Mouse (Mus musculus): ENCODE results near the gene Oprl1.

Oprl1 gene

GRCm38 (mm10) chr2:181714903-181715326 lies at the start of gene Oprl1:
Gene Oprl1, plus strand, starts transcription at chr2:181715016.
- DNase-seq, result no peak

- no peak for DNase-seq
These were observed 44.4 kb upstream of the Oprl1 start for GRCm38 (mm10) chr2:181670285-181670912.

GRCm38 (mm10) chr2:181670913-181671311 lies 43.9 kb upstream of the Oprl1 start:
- DNase-seq, result no peak

- peak; percentile 83 to 85 for DNase-seq
These were observed 43.5 kb upstream of the Oprl1 start, which contains the start of gene Sox18 for GRCm38 (mm10) chr2:181671326-181671725. Gene Sox18, minus strand, starts transcription at chr2:181671640.

GRCm38 (mm10) chr2:181671984-181672383 lies 42.8 kb upstream of the Oprl1 start:
- DNase-seq, result no peak

GRCm38 (mm10) chr2:181673501-181673900 lies 41.3 kb upstream of the Oprl1 start:
- peak; percentile 46 to 54 for DNase-seq

GRCm38 (mm10) chr2:181674934-181675333 lies 39.9 kb upstream of the Oprl1 start:
- DNase-seq, result no peak

GRCm38 (mm10) chr2:181675454-181675853 lies 39.4 kb upstream of the Oprl1 start:
- DNase-seq, result peak; percentile 89 to 93

GRCm38 (mm10) chr2:181676424-181676823 lies 38.4 kb upstream of the Oprl1 start:
- DNase-seq, result no peak

GRCm38 (mm10) chr2:181677096-181677754 lies 37.6 kb upstream of the Oprl1 start:
- DNase-seq, result peak; percentile 81 to 83

GRCm38 (mm10) chr2:181677755-181678098 lies 37.1 kb upstream of the Oprl1 start:
- peak; percentile 67 to 68 for DNase-seq

GRCm38 (mm10) chr2:181678780-181679179 lies 36.0 kb upstream of the Oprl1 start:
- DNase-seq, result peak; percentile 81 to 89

GRCm38 (mm10) chr2:181679951-181680715 lies 34.7 kb upstream of the Oprl1 start, which contains the start of gene Tcea2:
Gene Tcea2, plus strand, starts transcription at chr2:181680310.
- DNase-seq, result peak; percentile 74 to 83

GRCm38 (mm10) chr2:181680716-181681117 lies 34.1 kb upstream of the Oprl1 start:
- no peak for DNase-seq

GRCm38 (mm10) chr2:181681978-181682377 lies 32.8 kb upstream of the Oprl1 start:
- no peak for DNase-seq

GRCm38 (mm10) chr2:181683381-181683780 lies 31.4 kb upstream of the Oprl1 start:
- DNase-seq, result no peak

- DNase-seq, result no peak
These were observed 30.1 kb upstream of the Oprl1 start for GRCm38 (mm10) chr2:181684713-181685112.

- no peak for DNase-seq
These were observed 29.1 kb upstream of the Oprl1 start for GRCm38 (mm10) chr2:181685686-181686085.

GRCm38 (mm10) chr2:181687586-181687985 lies 27.2 kb upstream of the Oprl1 start:
- no peak for DNase-seq

GRCm38 (mm10) chr2:181689466-181690160 lies 25.2 kb upstream of the Oprl1 start:
- no peak for DNase-seq

- no peak for DNase-seq
These were observed 23.7 kb upstream of the Oprl1 start for GRCm38 (mm10) chr2:181691083-181691482.

GRCm38 (mm10) chr2:181691571-181691970 lies 23.2 kb upstream of the Oprl1 start:
- DNase-seq, result no peak

GRCm38 (mm10) chr2:181692304-181692703 lies 22.5 kb upstream of the Oprl1 start:
- DNase-seq, result no peak
